Mouse (Mus musculus): ENCODE measurements around the gene Wbp1.
A peak's percentile ranks its signal among the peaks of the same experiment; 100 is the strongest.

Gene Wbp1

DNA sequence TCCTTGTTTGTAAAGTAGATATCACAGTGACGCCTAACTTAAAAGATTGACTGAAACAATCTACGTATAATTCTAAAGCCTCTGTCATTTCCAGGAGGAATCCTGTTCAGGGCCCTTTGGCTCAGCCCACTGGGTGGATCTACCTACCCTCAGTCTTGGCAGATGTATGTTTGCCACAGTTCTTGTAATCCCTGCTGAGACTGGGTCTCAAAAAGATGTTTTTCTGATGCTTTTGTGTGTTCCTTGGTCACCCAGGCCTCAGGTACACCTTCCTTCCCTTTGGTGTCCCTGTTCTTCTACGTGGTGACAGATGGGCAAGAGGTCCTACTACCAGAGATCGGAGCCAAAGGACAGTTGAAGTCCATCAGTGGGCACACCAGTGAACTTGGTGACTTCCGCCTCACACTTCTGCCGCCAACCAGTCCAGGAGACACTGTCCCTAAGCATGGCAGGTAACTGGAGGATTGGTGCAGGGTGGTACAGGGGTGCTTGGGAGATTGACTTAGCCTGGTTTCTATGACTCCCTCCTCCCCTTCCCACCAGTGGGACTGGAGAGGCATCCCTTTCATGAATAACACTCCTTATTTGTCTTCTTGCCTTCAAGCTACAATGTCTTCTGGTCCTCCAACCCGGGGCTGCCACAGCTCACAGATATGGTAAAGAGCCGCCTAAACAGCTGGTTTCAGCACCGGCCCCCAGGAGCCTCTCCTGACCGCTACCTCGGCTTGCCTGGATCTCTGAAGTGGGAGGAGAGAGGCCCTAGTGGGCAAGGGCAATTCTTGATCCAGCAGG, 4.8 kb downstream of the Wbp1 start:
- no peak for DNase-seq (ENCODE audit: low read depth, low spot score)

DNA sequence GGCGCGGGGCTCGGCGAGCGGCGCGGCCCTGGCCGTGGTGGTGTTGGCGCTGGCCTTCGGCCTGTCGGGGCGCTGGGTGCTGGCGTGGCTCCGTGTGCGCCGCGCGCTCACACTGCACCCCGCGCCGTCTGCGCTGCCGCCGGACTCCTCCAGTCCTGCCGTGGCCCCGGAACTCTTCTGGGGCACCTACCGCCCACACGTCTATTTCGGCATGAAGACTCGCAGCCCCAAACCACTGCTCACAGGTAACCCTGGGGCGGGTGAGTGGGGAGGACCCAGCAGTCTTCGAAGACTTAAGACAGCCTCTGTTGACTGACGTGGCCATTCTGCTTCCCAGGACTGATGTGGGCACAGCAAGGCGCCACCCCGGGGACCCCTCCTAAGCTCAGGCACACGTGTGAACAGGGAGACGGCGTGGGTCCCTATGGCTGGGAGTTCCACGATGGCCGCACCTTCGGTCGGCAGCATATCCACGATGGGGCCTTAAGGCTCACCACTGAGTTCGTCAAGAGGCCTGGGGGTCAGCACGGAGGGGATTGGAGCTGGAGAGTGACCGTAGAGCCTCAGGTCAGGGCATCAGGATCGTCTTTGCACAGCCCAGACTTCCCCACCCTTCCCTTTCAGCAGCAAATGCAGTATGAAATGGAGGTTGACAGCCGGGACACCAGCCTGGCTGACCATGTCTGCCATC, 5.5 kb downstream of the Wbp1 start:
- no peak for DNase-seq (ENCODE audit: low read depth, low spot score)

DNA sequence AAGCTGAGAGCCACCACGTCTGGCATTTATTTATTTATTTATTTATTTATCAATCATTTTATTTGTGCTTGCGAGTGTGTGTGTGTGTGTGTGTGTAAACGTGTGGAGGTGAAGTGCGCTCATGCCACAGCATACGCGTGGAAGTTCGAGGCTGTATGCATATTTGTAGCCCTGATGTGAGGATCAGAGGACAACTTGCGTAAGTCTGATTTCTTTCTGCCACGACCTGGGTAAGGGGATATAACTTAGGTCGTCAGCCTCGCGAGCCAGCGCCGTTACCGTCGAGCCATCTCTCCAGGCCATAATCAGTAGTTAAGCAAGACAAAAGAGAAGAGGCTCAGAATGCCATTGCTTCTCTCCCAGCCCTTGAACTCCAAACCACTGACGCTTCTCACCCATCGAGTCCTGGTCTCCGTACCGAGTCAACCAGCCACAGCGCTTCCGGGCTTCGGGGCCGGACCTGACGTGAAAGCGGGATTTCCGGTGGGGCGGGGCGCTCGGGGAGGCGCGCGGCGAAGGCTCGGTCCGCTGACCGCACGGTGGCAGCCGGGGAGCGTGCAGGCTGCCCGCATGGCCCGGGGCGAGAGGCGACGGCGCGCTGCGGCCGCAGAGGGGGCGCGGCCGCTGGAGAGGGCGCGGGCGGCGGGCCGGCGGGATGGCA, 6.2 kb downstream of the Wbp1 start, which contains the start of gene Mogs:
Mogs (plus strand) TSS at position 486 of the 661 bp plus-strand sequence.
- DNase-seq (ENCODE audit: low read depth, low spot score), result peak; percentile 75

DNA sequence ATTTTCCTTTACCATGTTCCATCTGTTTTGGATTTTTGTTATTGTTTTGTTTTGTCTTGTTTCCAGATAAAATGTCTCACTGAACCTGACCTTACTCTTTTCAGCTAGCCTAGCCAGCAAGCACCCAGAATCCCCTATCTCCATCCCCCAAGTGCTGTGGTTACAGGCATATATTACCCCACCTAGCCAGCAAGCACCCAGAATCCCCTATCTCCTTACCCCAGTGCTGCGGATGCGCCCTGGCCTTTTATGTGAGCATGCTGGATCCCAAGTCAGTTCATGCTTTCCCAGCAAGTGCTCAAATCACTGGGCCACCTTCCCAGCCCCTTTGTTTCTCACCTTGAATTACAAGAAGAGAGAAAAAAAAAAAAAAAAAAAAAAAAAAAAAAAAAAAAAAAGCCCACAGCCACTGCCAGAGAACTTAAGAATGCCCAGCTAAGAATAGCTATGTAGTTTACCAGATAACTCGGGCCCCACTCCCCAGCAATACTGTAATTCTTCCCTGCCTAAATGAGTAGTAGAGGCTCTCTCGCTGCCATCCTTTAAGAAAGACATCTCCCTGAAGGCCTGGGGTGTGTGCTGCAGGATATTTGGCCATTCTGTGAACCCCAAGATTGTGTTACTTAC, 9.7 kb downstream of the Wbp1 start:
- no peak for DNase-seq (ENCODE audit: low read depth, low spot score)

DNA sequence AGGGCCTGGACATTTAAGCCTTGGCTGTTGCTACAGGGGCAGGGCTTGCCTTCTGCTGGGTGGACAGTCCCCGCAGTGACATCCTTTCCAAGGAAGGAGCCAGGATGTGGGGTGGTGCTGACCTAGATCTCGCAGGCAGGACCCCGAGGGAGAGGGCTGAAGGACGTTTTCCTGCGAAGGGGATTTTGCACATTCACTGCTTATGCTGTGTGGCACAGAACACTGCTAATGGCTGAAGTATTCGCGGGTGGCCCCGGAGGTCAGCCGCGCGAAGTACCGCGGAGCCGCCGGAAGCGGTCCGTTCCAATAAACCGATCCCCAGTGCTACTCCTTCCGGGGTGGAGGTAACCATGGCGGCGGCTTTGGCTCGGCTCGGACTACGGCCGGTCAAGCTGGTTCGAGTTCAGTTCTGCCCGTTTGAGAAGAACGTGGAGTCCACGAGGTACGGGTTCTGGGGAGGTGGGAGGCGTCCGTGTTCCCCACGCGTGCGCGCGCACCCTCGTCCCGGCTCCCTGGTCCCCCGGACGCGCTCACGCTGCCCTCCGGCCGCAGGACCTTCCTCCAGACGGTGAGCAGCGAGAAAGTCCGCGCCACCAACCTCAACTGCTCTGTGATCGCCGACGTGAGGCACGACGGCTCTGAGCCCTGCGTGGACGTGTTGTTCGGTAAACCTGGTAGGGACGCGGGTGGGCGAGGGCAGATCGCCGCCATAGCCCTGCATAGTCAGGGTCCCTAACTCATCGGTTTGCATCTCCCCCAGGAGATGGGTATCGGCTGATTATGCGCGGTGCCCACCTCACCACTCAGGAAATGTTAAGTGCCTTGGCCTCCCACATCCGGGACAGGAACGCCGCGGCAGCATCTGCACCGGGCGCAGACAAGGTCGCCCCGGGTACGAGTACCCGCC, 12.3 kb downstream of the Wbp1 start, which contains the start of gene Mrpl53:
Mrpl53 (plus strand) TSS at position 279 of the 907 bp plus-strand sequence.
- DNase-seq (ENCODE audit: low read depth, low spot score), result peak; percentile 73

DNA sequence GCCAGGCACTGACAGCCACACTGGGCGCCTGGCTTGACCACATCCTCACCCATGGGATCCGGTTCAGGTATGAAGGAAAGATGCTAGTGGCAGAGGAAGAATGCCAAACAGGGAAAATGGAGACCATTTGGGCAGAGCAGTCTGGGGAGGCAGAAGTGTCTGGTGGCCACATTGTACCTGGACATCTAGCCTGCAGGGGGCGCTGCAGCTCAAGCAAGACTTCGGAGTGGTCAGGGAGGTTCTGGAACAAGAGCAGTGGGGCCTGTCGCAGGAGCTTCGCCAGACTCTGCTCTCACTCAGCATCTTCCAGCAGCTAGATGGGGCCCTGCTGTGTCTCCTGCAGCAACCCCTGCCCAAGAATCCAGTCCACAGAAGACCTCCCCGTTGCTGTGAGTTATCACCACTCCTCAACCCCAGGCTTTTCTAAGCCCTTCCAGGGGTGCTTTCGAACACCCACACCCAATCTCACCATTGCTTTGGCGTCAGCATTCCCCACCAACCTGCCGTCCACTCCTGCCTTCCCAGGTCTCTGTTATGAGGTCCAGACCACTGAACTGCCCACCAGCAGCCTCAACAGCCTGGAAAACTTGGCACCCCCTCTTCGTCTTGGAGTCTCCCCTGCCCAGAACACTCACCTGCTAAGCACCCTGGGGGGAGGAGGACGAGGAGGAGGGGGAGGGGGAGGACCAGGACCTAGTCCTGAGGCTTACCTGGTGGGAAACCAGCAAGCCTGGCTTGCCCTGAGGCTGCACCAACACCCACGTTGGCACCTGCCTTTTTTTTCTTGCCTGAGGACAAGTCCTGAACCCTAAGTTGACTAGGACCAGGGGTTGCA, 13.6 kb downstream of the Wbp1 start:
- DNase-seq (ENCODE audit: low read depth, low spot score), result peak; percentile 18

DNA sequence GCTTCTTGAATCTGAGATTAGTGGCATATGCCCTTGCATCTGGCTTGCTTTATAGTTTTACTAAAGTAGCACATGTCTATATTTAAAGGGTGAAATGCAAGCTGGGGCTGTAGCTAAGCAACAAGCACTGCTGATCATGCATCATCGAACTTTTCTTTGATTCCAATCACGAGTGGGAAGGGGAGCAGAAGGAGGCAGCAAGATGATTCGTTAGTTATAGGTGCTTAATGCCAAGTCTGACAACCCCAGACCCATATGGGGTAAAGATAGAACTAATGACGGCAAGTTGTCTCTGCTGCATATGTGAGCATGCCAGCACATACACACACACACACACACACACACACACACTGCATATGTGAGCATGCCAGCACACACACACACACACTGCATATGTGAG, 17.2 kb downstream of the Wbp1 start:
- no peak for DNase-seq (ENCODE audit: low read depth, low spot score)

DNA sequence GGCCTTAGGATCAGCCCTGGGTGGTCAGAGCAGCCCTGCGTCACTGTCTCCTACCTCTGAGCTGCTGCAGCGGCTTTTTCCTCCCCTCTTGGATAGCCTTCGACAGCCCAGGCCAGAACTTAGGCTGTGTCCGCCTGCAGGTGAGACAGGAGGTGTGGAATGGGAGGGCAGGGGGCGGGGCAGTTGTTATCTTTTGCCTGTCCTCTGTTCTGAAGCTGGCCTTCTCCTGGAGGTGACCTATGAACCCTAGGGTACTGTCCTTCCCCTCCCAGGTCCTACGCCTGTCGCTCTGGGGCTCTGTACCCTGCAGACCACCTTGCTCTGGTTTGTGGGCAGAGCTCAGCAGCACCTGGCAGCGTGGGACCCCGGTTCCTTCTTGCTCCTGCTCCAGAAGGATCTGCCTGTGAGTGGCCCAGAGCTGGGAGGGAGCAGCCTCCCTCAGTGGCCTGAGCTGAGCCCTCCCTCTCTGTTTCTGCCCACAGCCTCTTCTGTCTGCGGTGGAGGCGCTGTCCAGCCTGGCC, 18.2 kb downstream of the Wbp1 start:
- DNase-seq (ENCODE audit: low read depth, low spot score), result no peak

DNA sequence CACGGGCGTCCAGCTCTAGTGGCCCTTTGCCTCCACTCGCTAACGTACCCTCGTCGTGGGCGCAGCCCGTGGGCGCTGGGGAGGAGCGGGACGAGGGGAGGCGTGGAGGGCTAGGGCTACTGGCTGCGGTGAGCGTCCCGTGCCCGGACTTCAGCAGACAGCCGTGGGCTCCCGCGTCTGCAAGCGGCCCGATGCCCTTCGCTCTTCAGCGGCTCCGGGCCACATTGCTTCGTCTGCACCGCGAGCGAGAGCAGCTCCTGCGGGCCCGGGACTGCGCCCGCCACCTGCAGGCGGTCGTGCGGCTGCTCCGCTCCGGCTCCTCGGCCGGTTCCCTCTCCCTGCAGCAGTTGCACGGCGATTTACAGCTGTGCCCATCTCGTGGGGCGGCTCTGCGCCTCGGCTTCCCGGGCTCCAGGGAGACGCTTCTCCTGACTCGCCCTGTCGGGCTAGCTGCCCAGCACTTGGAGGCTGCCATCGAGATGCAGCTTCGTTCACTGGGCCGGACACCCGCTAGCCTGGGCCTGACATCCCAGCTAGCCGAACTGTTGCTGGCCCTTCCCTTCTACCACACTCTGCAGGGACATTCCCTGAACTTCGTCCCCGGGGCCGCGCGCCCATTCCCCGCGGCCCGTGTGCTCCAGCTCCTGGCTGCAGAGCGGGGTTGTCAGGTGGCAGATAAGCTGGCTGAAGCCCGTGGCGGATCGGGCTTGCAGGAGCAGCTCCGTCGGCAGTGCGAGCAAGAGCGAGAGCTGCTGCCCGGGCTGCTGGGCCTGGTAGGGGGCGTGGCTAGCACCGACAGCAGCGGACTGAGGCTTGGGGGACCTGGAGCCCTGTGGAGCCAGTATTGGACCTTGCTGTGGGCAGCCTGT, 19.4 kb downstream of the Wbp1 start:
- peak; percentile 25 for DNase-seq (ENCODE audit: low read depth, low spot score)

DNA sequence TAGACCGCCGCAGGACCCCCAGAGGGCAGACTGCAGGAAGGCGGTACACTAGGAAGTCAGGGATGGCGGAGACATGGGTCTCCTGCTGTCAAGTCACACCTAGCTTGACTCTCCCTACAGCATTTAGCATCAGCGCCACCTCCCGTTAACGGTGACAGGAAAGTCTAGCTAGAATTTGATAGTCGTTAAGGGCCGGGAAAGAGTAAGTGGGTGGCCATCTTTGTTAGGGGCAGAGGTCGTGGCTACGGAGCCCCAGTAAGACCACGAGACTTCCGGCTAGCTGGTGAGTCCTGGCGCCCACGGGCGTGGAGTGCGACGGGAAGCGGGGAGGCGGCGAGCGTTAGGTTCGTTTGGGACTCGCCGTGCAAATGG, 20.1 kb downstream of the Wbp1 start, which contains the start of the genes Ccdc142 and Gm42688:
Ccdc142 (plus strand) TSS at position 286 of the 372 bp plus-strand sequence.
Gm42688 (plus strand) TSS at position 302 of the 372 bp plus-strand sequence.
- DNase-seq (ENCODE audit: low read depth, low spot score), result peak; percentile 82

DNA sequence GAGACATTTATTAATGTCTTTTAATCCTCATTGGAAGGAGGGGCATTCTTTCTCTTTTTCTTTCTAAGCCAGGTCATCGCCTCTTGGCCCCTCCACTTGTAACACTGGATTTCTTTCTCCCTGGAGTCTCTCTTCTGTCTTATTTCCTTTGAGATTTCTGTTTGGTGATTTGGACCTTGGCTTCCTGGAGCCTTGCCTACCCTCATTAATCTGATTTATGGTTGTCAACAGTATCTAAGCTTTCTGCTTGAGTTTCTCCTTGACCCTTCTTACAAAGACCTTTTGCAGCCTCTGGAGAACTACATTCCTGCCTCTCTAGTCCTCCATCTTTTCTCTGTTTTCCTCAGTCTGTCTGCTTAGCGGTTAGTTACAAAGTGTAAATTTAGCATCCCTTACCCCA, 22.9 kb downstream of the Wbp1 start:
- DNase-seq (ENCODE audit: low read depth, low spot score), result no peak

DNA sequence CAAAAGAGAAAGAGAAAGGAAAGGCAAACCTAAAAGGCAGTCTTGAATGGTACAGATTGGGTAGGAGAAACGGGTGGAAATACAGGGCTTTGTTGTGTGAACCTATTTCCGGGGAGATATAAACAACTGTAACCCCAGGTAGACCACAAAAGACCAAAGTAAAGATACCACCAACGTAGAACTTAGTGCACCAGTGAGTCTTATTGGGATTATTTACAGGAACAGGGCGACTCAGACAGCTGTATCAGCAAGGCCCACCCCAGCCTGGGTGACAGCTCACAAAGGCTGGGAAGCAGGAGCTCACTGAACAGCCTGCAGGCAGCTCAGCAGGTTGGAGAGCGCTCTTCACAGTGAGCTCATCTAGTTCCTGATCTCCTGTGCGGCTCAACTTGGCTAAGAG, 25.4 kb downstream of the Wbp1 start:
- no peak for DNase-seq (ENCODE audit: low read depth, low spot score)

DNA sequence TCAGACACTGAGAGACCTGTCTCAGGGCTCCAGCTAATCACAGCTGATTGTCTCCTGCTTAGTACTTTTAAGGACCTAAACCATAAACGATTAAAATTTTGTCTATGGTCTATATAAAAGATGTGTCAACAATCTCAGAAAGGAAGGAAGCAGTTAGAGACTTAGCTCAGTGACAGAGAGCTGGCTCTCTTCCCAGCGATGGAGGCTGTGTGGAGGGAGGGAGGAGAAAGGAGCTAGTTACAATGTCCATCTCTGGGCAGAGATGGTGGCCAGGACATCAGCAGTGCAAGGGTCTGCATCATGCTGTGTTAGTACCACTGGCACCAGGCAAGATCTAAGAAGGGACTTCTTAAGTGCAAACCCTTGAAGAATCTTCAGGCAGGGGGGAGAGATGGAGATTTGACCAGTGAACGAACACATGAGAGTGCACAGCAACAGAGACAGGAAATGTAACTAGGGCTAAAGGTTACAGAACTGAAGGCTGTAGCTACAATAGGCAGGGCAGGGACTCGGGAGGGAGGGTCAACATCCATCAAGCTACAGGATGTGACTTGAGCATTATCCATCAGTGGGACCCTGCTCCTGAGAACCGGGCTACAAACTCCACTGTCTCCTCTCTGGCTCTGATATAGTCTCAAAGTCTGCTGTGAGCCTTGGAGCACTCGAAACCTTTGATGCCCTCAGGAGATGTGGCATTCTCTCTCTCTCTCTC, 28.8 kb downstream of the Wbp1 start:
- no peak for DNase-seq (ENCODE audit: low read depth, low spot score)

DNA sequence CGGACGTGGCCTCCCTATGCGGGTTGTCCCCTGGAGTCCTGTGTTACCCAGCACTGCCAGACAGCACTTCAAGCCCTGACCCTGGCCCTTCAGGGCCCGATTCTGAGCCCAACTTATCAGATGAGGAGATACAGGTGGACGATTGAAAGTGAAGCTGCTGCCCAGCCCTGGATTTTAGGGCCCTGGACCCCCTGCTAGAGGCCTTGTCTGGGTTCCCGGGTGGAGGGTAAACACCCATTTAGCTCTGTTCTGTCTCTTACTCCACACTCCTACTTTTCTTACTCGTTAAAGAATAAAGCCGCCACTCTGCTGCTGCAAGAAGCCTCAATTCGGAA, 33.5 kb downstream of the Wbp1 start:
- DNase-seq (ENCODE audit: low read depth, low spot score), result no peak

DNA sequence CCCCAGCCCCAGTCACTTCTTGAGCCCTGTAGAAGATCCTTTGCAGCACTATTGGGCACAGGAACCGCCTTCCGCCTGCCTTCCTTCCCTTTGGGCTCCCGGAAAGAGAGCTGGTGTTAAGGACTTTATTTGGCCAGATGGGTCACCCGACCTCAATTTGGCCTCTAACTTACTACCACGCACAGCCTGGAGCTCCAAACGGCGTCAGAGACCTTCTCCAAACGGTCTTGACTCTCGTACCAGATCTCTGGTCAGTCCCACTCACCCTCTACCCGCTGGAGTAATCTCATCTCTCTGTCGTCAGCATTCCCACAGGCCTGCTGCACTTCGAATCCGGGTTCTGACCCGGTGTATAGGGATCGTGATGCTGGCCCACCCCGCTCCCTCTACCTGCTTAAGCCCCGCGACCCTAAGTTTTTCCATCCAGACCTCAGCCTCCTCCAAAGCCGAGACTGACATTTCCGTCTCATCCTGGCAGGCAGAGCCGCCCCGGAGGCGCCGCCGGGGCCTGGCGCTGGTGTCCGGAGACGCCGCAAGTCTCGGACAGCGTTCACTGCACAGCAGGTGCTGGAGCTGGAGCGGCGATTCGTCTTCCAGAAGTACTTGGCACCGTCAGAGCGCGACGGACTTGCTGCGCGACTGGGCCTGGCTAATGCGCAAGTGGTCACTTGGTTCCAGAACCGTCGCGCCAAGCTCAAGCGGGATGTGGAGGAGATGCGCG, 34.0 kb downstream of the Wbp1 start:
- no peak for DNase-seq (ENCODE audit: low read depth, low spot score)

DNA sequence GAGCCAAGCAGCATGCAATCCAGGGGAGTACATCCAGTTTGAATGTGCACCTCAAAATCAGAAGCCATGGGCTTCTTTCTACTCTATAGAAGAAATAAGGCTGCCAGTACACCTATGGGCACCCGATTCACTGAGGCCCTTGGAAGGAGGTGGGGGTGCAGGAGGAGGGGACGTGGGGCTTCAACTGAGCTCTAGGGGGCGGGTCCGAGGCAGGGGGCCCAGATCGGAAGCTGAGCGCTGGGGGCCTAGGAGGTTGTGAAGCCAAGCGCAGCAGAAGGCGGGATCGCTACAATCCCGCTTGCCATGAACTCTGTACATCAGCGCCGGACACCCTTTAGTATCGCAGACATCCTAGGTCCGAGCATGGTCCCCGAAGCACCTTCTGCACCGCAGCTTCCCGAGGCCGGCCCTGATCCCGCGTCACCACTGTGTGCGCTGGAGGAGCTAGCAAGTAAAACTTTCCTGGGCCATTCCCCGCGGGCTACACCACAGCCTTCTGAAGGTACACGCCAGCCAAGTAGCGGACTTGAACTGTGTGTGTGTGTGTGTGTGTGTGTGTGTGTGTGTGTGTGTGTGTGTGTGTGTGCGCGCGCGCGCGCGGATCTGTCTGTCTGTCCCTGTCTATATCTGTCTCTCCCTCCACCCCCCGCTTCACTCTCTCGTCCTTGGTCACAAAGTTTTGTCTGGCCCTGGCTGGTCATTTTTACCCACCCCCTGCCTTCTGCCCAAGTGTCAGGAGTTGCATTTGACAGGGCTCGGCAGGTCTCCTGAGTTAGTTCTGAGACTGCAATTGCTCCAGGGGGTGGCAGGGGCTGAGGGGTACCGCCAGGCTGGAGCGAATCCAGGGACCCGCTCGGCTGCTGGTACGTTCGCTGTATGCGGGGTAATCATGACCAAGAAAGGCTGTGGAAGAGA, 35.0 kb downstream of the Wbp1 start, which contains the start of gene Lbx2:
Lbx2 (plus strand) TSS at position 247 of the 915 bp plus-strand sequence.
- no peak for DNase-seq (ENCODE audit: low read depth, low spot score)
